Mouse (Mus musculus) frontal cortex, postnatal 10 days (tissue): ENCODE measurements around the gene Zbtb49.

Source experiments
- DNase-seq, 2 experiments: peaks; one replicate each; pipeline ENCODE4 v3.0.0; 2022; ENCODE audit warnings: low spot score in 2 of 2, mixed read lengths in 1 of 2

Gene Zbtb49

DNA sequence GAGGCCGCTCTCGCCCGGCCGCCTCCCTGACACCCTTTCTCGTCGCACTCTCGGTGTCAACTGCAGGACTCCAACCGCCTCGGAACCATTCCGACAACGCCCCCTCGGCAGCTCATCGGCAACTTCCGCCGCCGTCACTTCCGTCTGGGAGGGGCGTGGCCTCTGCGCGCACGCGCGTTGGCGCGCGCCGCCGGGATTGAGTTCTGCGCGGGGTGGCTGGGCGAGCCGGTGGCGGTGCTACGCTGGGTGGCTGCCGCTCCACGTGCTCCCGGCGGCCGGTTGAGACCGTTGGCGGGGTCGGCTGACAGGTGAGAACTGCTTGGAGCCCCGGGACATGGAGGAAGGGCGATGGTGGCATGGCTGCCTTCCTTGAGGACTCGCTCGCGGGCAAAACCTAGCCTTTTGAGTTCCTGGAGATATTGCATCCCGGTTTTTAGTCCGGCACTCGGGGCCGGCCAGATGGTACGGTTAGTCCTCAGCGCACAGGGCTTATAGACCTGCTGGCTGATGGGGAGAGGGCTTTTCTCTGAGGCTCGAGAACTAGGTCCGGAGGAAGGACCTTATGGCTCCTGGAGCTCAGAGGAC is at the start of gene Zbtb49, which contains the start of gene Lyar:
Gene Zbtb49 (minus strand): TSS at position 130 of the 585 bp plus-strand sequence.
Gene Lyar (plus strand): TSS at position 143 of the 585 bp plus-strand sequence.
- peak; percentile 87 to 94 for DNase-seq

DNA sequence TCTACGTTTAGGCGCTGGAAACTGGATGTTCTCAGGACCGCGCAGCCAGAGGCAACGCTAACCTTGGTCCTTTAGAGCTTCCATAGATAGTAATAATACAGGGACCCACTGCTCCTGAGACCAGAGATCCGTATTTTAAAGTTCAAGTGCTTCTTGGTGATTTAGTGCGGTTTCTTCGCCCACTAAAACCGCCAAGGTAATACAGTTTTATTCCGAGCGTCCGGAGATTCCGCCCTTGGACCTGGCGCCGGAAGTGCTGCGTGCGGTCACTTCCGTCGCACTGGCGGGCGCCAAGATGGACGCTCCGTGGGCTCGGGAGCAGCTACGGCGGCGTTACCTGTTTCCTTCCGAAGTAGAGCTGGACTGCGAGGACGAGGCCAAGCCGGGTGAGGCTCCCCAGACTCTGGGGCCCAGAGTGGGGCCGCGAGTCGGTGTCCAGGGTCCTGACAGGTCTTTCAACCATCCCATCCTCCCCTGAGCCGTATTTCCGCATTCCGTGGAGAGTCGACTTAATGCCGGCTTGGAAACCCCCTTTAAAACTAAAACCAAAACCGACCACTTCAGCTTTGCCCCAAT is 39.9 kb upstream of the Zbtb49 start, which contains the start of gene Tmem128:
Gene Tmem128 (plus strand): TSS at position 79 of the 576 bp plus-strand sequence.
- peak in 1 of 2 experiments; percentile 62 for DNase-seq

DNA sequence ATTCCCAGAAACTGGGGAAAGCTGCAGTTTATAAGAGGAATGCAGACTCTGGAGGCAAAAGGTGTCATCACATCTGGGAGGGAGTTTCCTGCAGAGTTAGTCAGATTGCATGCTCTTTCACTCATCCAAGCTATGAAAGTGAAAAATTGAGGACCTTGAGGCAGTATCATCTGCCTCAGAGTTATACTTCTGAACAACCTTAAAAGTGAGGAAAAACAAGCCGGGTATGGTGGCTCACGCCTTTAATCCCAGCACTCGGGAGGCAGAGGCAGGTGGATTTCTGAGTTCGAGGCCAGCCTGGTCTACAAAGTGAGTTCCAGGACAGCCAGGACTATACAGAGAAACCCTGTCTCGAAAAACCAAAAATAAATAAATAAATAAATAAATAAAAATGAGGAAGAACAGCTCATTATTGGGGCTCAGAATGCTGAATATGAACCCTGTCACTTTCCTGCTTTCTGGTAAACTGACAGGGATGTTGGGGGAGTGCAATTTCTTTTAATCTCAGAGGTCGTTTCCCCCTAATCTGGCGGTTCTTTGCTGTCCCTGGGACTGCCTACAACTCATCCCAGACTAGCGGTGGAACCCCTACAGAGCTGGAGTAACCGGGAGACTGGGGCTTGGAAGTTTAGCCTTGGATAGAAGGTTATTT is 39.3 kb upstream of the Zbtb49 start:
- no peak for DNase-seq

DNA sequence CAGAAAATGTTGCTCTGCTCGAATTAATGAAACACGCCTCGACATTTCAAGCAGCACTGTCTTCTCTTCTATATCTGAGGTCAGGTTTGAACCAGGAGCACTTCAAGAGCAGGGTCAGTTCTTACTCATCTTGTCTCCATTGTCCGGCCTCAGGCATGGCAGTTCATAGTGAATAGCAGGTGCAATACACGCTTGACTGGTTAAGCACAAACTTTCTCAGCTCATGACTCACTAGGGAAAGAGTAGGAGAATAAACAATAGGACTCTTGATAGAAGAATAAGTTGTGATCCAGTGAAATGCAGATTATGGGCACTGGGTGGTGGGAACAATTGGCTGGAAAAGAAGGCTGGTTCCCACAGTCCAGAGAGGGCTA is 38.5 kb upstream of the Zbtb49 start:
- no peak for DNase-seq

DNA sequence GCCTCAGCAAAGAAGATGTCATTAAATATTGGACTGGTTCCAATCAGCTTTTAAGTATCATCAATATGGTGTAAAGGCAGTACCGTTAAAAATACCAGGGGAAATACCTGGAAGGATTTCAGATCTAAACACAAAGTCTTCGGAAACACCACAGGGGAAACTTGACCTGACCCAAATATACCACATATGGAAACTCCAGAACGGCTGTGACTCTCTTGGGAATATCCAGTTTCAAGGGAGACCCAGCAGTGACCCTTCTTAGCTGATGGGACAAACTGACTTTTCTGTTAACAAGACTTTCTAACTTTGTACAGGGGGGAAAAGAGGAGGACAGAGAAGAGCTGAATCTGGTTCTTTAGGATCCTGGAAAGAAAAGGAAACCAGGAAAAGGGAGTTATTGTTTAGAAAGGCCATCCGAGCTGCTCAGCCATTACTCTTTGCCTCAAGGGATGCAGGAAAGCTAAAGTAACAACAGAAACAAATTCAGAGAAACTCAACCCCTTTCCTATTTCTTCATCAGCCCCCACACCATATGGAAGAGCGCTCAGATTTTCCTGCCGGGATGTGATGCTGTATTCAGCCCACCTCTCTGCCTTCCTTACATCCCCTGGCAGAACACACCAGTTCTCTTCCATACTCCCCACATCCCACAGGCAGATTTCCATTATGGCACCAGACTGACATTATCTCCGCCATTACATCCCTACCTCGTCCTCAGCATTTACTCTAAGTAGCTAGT is 37.9 kb upstream of the Zbtb49 start:
- DNase-seq = no peak

DNA sequence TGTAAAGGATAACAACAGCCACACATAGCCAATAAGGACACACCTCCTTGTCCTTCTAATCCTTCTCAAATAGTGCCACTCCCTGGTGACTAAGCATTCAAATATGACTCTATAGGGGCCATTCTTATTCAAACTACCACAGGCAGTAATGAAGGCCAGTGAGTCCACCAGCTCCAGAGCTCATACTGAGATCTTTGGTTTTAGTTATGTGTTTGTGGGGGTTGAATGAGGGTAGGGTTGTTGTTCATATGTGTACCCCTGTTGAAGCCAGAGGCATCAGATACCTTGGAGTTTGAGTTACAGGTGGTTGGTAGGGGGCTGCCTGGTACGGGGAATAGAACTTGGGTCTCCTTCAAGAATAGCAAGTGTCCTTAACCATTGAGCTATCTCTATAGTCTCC is 36.3 kb upstream of the Zbtb49 start:
- no peak for DNase-seq

DNA sequence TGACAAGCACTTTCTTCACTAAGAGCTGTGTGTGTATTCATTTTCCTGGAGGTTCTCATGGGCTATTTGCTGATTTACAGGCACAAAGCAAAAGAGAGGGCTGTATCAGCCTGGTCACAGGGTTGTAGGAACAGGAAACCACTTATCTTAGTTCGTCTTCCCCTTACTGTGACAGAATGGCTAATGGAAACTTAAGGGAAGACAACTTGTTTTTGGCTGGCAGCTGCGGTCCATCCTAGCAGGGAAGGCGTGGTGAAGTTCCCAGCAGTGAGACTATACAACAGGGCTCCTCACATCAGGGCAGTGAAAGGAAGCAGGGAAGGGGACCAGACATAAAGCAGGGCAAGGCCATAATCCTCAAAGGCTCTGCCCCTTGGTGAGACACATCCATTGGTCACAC is 35.4 kb upstream of the Zbtb49 start:
- no peak for DNase-seq

DNA sequence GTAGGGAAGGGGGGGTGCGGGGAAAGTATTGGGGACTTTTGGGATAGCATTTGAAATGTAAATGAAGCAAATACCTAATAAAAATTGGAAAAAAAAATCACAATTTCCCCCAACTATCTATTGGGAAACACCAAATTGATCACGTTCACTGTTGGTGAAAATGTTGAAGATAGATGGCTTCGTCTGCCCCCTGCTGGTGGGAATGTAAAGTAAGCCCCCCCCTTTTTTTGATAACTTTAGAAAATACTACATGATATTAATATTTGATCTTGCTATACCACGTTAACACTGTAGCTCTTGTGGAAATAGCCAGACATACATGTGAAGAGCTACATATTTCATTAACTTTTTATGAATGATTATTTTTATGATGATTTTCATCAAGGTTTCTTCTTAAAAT is 34.9 kb upstream of the Zbtb49 start:
- no peak for DNase-seq

DNA sequence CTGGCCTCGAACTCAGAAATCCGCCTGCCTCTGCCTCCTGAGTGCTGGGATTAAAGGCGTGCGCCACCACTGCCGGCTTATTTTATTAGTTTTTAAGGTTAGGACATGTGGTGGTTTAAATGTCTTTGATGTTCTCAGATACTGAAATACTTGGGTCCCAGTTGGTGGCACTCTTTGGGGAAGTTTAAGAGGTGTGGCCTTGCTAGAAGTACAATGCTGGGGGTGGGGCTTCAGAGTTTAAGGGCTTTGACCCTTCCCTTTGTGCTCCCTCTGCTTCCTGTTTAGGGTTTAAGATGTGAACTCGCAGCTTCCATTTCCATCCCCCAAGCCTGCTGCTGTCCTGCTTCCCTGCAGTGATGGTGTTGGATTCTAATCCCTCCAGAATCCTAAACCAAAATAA is 21.7 kb upstream of the Zbtb49 start:
- DNase-seq = no peak

DNA sequence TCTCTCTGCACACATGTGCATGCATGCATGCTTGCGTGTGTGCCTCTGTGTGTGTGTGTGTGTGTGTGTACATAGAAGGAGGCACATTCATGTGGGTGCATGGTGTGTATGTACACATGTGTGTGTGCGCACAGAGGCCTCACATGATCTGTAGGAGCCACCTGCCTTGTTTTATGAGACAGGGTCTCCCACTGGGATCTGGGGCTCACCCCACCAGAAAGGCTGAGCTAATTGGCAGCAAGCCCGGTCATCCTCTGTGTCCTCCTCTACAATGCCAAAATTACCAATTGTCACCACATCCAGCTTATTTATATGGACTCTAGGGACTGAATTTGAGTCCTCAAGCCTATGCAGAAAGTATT is 21.2 kb upstream of the Zbtb49 start:
- no peak for DNase-seq

DNA sequence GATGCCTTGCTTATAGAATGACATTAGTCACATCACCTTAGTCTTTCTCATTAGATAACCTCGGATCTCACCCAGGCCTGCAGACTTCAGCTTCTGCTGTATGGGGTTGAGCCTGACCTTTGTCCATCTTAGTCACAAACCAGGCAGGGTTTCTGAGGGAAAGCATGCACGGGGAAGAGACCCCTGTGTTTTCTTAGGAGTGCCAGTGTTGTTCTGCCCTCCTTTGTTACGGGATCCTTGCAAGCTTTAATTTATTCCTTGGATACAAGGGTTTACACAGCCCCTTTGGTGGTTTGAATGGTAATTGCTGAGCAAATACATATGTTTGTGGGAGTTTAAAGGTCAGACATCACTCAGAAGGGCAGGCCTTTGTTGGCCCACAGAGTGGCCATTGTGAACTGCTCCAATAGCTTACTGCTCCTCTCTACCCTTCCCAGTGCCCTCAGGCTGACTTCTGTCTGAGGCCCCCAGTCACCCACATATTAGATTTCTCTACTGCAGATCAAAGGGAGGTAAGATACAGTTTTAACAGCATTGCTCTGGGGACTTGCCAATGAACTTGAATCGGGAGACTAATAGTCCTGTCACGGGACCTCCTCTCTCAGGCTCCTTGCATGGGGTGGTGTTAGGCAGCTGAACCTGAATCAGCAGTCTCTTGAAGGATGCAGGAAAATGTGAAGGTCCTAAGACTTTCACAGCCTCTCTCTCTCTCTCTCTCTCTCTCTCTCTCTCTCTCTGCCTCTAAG is 20.6 kb upstream of the Zbtb49 start:
- DNase-seq = no peak

DNA sequence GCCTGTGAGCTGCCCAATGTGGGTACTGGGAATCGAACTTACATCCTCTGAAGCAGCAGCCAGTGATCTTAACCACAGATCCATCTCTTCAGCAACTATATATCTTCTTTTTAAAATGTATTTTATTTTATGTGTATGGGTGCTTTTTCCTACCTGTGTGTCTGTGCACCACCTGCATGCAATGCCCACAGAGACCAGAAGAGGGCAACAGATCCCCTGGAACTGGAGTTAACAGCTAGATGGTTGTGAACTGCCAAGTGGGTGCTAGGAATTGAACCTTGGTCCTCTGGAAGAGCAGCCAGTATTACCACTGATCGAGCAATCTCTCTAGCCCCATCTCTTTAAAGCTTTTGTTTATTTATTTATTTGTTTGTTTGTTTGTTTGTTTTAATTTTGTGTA is 16.4 kb upstream of the Zbtb49 start:
- no peak for DNase-seq

DNA sequence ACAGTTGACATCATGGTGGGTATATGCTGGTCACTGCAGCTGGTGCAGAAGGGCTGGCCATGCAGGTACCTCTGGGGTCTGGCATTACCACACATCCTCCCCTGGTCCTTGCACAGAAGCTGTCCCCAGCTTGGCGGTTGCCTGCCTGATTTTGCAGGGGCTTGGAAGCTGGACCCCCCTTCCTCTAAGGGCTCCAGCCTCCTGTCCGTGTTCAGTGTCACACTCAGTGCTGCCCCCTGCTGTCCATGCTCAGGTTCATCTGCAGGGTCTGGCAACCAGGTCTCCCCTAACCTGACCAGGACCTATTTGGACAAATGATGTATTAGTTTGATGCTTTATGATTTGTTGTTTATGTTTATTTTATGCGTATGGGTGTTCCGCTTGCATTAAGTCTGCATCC is 15.2 kb upstream of the Zbtb49 start:
- peak in 1 of 2 experiments; percentile 20 for DNase-seq

DNA sequence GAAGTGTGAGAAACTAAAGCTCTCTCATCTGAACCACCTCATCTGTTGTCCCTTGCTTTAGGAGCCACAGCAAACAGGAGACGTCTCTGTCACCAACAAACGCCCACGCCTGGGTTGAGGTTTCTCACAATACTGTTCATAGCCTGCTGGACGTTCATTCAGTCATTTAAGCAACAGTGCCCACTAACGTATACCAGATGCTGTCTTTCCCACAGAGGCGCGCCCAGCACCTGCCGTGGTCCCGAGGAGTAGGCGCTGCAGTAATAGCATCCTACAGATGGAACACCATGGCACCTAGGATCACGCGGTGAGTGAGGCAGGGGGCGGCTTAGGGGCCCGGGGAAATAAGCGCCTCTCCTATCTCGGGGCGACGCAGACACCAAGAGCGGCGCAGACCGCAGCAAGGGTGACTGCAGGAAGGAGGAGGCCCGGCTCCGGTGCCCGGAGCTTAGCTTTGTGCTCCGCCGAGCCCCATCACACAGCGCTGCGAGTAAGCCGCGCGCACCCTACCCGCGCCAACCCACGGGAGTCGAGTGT is 418 bp downstream of the Zbtb49 start:
- peak; percentile 37 to 47 for DNase-seq

DNA sequence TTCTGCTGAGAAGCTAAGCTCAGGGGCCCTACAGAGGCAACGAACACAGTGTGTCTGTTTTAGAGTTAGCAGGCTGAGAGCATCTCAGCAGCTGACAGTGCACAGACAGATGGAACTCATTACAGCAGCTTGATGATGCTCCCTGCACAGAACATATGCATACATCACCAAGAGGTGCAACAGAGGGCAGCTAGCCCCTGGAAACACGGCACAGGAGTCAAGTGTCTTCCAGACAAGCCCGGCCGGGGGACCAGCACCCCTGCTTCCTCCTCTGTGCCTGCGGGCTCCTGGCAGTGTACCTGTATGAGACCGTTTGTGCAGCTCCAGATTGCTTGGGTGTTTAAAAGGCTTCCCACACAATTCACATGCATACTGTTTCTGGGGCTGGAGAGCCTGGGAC is 7.2 kb downstream of the Zbtb49 start:
- no peak for DNase-seq

DNA sequence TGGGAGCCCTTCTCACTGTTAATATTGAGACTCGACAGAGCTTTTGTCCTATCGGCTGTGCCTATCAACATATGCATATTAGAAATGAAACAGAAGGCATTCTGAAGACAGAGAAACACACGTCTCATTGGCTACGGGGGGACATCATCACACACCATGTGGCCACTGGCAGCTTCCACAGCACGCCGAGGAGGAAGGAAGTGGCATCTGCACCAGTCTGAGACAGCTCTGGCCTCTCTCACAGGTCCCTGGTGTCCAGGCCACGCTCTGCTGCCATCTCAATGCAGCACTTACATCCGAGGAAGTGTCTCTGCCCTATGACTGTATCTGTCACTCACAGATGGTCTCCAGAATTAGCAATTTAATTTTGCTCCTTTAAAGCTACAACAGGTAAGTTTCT is 8.6 kb downstream of the Zbtb49 start:
- no peak for DNase-seq

DNA sequence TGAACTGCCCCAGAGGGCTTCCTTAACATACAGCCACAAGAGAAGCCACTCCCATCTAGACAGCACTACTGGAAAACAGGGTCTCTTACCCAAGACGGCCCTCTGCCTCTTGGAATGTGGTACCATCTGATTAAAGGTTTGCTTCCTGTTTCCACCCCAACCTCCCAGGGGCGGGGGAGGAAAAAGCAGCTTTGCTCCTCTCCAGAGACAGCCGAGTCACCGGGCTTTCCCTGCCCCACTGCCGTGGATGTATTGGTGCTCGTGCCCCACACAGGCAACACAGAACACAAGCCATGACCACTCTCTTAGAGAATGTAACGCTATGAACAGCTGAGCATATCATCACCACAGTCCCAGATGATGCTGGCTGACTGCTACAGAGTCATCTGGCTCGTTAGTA is 11.3 kb downstream of the Zbtb49 start:
- DNase-seq = no peak

DNA sequence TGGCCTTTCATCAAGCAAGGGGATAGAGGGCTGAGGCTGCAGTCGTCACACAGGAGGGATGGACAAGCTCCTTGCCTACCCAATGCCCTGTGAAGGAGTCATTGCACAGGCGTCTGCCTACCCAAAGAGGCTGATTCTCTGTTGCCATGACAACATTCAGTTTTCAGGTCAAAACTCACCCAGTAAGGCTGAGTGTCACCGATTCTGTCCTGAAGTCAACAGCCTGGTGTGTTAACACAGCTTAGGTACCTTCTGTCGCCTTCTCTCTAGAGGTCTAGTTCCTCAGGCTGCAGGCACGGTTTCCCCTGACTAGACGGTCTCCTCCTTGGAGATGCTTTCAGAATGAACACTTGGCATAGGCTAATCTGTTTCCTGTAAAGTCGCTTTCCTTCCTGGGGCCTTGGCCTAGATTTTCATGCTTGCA is 14.9 kb downstream of the Zbtb49 start:
- no peak for DNase-seq

DNA sequence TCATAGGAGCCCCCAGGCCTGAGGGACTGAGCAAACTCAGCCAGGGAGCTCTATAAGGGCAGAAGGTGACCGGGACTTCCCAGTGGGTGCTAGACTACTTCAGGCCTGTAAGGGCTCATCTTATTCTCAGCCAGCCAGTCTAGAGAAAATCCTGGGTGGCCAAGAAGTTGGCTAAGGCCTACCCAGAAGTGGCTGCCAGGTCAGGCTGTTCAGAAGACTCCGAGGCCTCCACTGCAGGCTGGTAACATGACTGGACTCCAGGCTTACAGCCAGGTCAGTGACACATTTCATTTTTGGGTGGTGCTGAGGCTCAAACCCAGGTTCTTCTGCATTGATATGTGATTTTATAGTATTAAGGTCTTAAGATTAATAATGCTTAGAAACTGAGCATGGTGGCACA is 20.6 kb downstream of the Zbtb49 start:
- no peak for DNase-seq

DNA sequence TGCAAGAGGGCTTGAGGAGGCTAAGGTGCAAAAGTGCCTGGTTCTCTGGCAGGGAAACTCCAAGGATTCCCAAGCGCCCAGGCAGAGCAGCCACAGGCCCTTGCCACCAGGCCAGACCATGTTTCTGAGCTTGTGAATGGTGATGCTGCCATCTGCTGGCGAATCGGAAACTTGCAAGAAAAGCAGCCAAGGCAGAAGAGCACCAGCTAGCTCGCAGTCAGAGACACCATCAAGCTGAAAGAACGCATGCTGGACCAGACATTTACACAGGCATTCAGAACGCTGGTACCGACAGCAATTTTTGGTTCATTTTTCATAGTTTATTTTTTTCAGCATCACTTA is 22.8 kb downstream of the Zbtb49 start:
- peak; percentile 64 to 86 for DNase-seq

DNA sequence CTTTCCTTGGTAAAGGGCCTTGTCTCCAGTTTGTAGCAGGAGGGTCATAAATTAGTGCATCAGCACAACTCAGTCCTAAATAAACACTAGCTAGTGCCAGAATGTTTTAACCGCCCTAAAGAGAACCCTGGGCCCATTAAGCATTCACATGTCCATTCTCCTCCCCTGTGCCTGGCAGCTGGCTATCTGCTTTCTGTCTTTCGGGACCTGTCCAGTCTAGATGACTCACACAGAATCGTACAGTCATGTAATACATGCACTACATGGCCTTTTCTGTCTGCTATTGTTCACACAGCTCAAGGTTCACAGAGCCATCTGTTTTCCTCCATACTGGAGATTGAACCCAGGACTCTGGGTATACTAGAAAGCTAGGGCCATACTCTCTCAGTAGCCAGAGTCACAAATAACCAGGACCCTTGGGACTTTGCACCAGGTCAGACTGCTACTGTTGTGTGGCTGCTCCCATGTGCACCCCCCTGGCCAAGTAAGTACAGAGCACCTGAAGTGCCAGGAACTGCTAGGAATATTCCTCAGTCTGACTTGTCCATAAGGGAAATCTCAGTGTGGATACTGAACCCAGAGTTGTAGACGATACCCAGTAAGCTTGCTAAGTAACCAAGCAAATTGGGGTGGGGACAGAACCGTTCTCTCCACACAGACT is 23.3 kb downstream of the Zbtb49 start:
- no peak for DNase-seq
